Mouse (Mus musculus): ENCODE data around the gene Pdcd4. TPM values are rescaled to one million over a fixed set of nuclear protein-coding genes. Genes with fewer than 3 reads are reported as not detected.
A peak's percentile ranks its signal among the peaks of the same experiment; 100 is the strongest.
"Not testable (repeated sequence)": the region's sequence is repeated elsewhere in the genome, so short reads cannot be mapped to it uniquely, and the experiment has no call there.

Pdcd4 gene
- polyA plus RNA-seq, 1 experiment from 2014 or later = 136 TPM

GRCm38 (mm10) chr19:53903507-53904321 lies 11.7 kb downstream of the Pdcd4 start:
- peaks cover 7% of the 10 kb centered on the region for H3K4me1 ChIP-seq (ENCODE audit: control insufficient read depth, insufficient read depth, low read length)
- peak overlapping the region; percentile 71 for H3K4me2 ChIP-seq (replicated peaks; ENCODE audit: low read depth, low read length)
- peak overlapping the region; percentile 97 for H3K4me3 ChIP-seq (ENCODE audit: low read length)
- 1% methylated on average over 69 of the region's 83 CpGs for WGBS
- no peaks in the 10 kb centered on the region for H3K27me3 ChIP-seq (ENCODE audit: control insufficient read depth, insufficient read depth, low read length)
- peak overlapping the region; percentile 93 for H3K27ac ChIP-seq (ENCODE audit: low read depth, low read length)
- peak; percentile 66 for ATAC-seq (ENCODE audit: low FRiP score, low TSS enrichment)
- no peaks in the 10 kb centered on the region for H3K36me3 ChIP-seq (ENCODE audit: control insufficient read depth, insufficient read depth, low read length)
- H3K9me3 ChIP-seq (ENCODE audit: control insufficient read depth, low read length) = no peaks in the 10 kb centered on the region
- peak overlapping the region; percentile 91 for H3K9ac ChIP-seq (ENCODE audit: low read depth, low read length)

GRCm38 (mm10) chr19:53904833-53905480 lies 12.9 kb downstream of the Pdcd4 start:
- H3K9ac ChIP-seq (ENCODE audit: low read depth, low read length) = peak overlapping the region; percentile 91; the same call in 1 of the 2 replicates
- H3K4me2 ChIP-seq (replicated peaks; ENCODE audit: low read depth, low read length) = peak overlapping the region; percentile 71
- no peak for ATAC-seq (ENCODE audit: low FRiP score, low TSS enrichment)
- peaks cover 7% of the 10 kb centered on the region for H3K4me1 ChIP-seq (ENCODE audit: control insufficient read depth, insufficient read depth, low read length)
- no peak overlapping the region for H3K27ac ChIP-seq (ENCODE audit: low read depth, low read length)
- WGBS = 64% methylated on average over 7 of the region's 7 CpGs
- H3K9me3 ChIP-seq (ENCODE audit: control insufficient read depth, low read length) = no peaks in the 10 kb centered on the region
- H3K4me3 ChIP-seq (ENCODE audit: low read length) = peak overlapping the region; percentile 97
- H3K36me3 ChIP-seq (ENCODE audit: control insufficient read depth, insufficient read depth, low read length) = peaks cover 10% of the 10 kb centered on the region
- H3K27me3 ChIP-seq (ENCODE audit: control insufficient read depth, insufficient read depth, low read length) = no peaks in the 10 kb centered on the region

- WGBS = 24% methylated on average over 6 of the region's 6 CpGs
- peaks cover 13% of the 10 kb centered on the region for H3K36me3 ChIP-seq (ENCODE audit: control insufficient read depth, insufficient read depth, low read length)
- H3K4me1 ChIP-seq (ENCODE audit: control insufficient read depth, insufficient read depth, low read length) = peaks cover 7% of the 10 kb centered on the region
- no peak for ATAC-seq (ENCODE audit: low FRiP score, low TSS enrichment)
- H3K27me3 ChIP-seq (ENCODE audit: control insufficient read depth, insufficient read depth, low read length) = no peaks in the 10 kb centered on the region
- no peaks in the 10 kb centered on the region for H3K9me3 ChIP-seq (ENCODE audit: control insufficient read depth, low read length)
- no peak overlapping the region for H3K27ac ChIP-seq (ENCODE audit: low read depth, low read length)
- no peak overlapping the region; the same call in 1 of the 2 replicates for H3K9ac ChIP-seq (ENCODE audit: low read depth, low read length)
- H3K4me2 ChIP-seq (replicated peaks; ENCODE audit: low read depth, low read length) = peak overlapping the region; percentile 71
- 0 out of 2 replicates have a peak overlapping the region, but pooled peaks have one; percentile 7 for H3K4me3 ChIP-seq (ENCODE audit: low read length)
These were observed 14.1 kb downstream of the Pdcd4 start for GRCm38 (mm10) chr19:53906033-53906702.

GRCm38 (mm10) chr19:53906703-53907070 lies 14.7 kb downstream of the Pdcd4 start:
- not testable (repeated sequence) for H3K9ac ChIP-seq (ENCODE audit: low read depth, low read length); ATAC-seq (ENCODE audit: low FRiP score, low TSS enrichment); H3K9me3 ChIP-seq (ENCODE audit: control insufficient read depth, low read length); H3K4me2 ChIP-seq (replicated peaks; ENCODE audit: low read depth, low read length); H3K4me3 ChIP-seq (ENCODE audit: low read length); H3K4me1 ChIP-seq (ENCODE audit: control insufficient read depth, insufficient read depth, low read length); H3K27me3 ChIP-seq (ENCODE audit: control insufficient read depth, insufficient read depth, low read length); H3K27ac ChIP-seq (ENCODE audit: low read depth, low read length)
- peaks cover 17% of the 10 kb centered on the region for H3K36me3 ChIP-seq (ENCODE audit: control insufficient read depth, insufficient read depth, low read length)

GRCm38 (mm10) chr19:53914950-53915349 lies 22.9 kb downstream of the Pdcd4 start:
- Histone ChIP-seq H3K27me3 (ENCODE audit: control insufficient read depth, insufficient read depth, low read length) (no peaks in the 10 kb centered on the region), H3K9me3 (ENCODE audit: control insufficient read depth, low read length) (no peaks in the 10 kb centered on the region), H3K36me3 (ENCODE audit: control insufficient read depth, insufficient read depth, low read length) (peaks cover 81% of the 10 kb centered on the region), H3K4me2 (replicated peaks; ENCODE audit: low read depth, low read length) (no peak overlapping the region), H3K27ac (ENCODE audit: low read depth, low read length) (no peak overlapping the region), H3K4me1 (ENCODE audit: control insufficient read depth, insufficient read depth, low read length) (no peaks in the 10 kb centered on the region), H3K4me3 (ENCODE audit: low read length) (no peak overlapping the region), H3K9ac (ENCODE audit: low read depth, low read length) (no peak overlapping the region)
- 91% methylated on average over 4 of the region's 4 CpGs for WGBS
- ATAC-seq (ENCODE audit: low FRiP score, low TSS enrichment) = no peak

- H3K36me3 ChIP-seq (ENCODE audit: control insufficient read depth, insufficient read depth, low read length) = peaks cover 73% of the 10 kb centered on the region
- ATAC-seq (ENCODE audit: low FRiP score, low TSS enrichment) = no peak
- no peak overlapping the region for H3K4me2 ChIP-seq (replicated peaks; ENCODE audit: low read depth, low read length)
- no peaks in the 10 kb centered on the region for H3K27me3 ChIP-seq (ENCODE audit: control insufficient read depth, insufficient read depth, low read length)
- no peaks in the 10 kb centered on the region for H3K4me1 ChIP-seq (ENCODE audit: control insufficient read depth, insufficient read depth, low read length)
- no peak overlapping the region for H3K4me3 ChIP-seq (ENCODE audit: low read length)
- no peak overlapping the region for H3K27ac ChIP-seq (ENCODE audit: low read depth, low read length)
- H3K9ac ChIP-seq (ENCODE audit: low read depth, low read length) = no peak overlapping the region
- H3K9me3 ChIP-seq (ENCODE audit: control insufficient read depth, low read length) = no peaks in the 10 kb centered on the region
- 92% methylated on average over 10 of the region's 10 CpGs for WGBS
These were observed 27.5 kb downstream of the Pdcd4 start for GRCm38 (mm10) chr19:53919541-53919940.

- 87% methylated on average over 3 of the region's 3 CpGs for WGBS
- not testable (repeated sequence) for H3K4me3 ChIP-seq (ENCODE audit: low read length)
- H3K36me3 ChIP-seq (ENCODE audit: control insufficient read depth, insufficient read depth, low read length) = peaks cover 59% of the 10 kb centered on the region
These were observed 30.0 kb downstream of the Pdcd4 start for GRCm38 (mm10) chr19:53921996-53922395.

GRCm38 (mm10) chr19:53925338-53925751 lies 33.3 kb downstream of the Pdcd4 start:
- H3K9me3 ChIP-seq (ENCODE audit: control insufficient read depth, low read length) = no peaks in the 10 kb centered on the region
- no peak overlapping the region for H3K4me3 ChIP-seq (ENCODE audit: low read length)
- H3K9ac ChIP-seq (ENCODE audit: low read depth, low read length) = no peak overlapping the region
- peaks cover 55% of the 10 kb centered on the region for H3K36me3 ChIP-seq (ENCODE audit: control insufficient read depth, insufficient read depth, low read length)
- no peaks in the 10 kb centered on the region for H3K4me1 ChIP-seq (ENCODE audit: control insufficient read depth, insufficient read depth, low read length)
- no peak overlapping the region for H3K4me2 ChIP-seq (replicated peaks; ENCODE audit: low read depth, low read length)
- H3K27me3 ChIP-seq (ENCODE audit: control insufficient read depth, insufficient read depth, low read length) = no peaks in the 10 kb centered on the region
- WGBS = 80% methylated on average over 2 of the region's 2 CpGs
- no peak overlapping the region for H3K27ac ChIP-seq (ENCODE audit: low read depth, low read length)
- no peak for ATAC-seq (ENCODE audit: low FRiP score, low TSS enrichment)

More at GRCm38 (mm10) chr19:53921996-53922395, 30.0 kb downstream of the Pdcd4 start:
- H3K27ac ChIP-seq (ENCODE audit: low read depth, low read length); H3K4me1 ChIP-seq (ENCODE audit: control insufficient read depth, insufficient read depth, low read length); H3K4me2 ChIP-seq (replicated peaks; ENCODE audit: low read depth, low read length); H3K9me3 ChIP-seq (ENCODE audit: control insufficient read depth, low read length); ATAC-seq (ENCODE audit: low FRiP score, low TSS enrichment); H3K27me3 ChIP-seq (ENCODE audit: control insufficient read depth, insufficient read depth, low read length); H3K9ac ChIP-seq (ENCODE audit: low read depth, low read length): not testable (repeated sequence)

- H3K4me3 ChIP-seq (ENCODE audit: low read length) = no peak overlapping the region
- no peak overlapping the region for H3K27ac ChIP-seq (ENCODE audit: low read depth, low read length)
- peaks cover 59% of the 10 kb centered on the region for H3K36me3 ChIP-seq (ENCODE audit: control insufficient read depth, insufficient read depth, low read length)
- no peaks in the 10 kb centered on the region for H3K27me3 ChIP-seq (ENCODE audit: control insufficient read depth, insufficient read depth, low read length)
- ATAC-seq (ENCODE audit: low FRiP score, low TSS enrichment) = no peak
- no peak overlapping the region for H3K4me2 ChIP-seq (replicated peaks; ENCODE audit: low read depth, low read length)
- H3K9me3 ChIP-seq (ENCODE audit: control insufficient read depth, low read length) = no peaks in the 10 kb centered on the region
- H3K9ac ChIP-seq (ENCODE audit: low read depth, low read length) = no peak overlapping the region
- H3K4me1 ChIP-seq (ENCODE audit: control insufficient read depth, insufficient read depth, low read length) = no peaks in the 10 kb centered on the region
- 82% methylated on average over 1 of the region's 1 CpGs for WGBS
These were observed 34.7 kb downstream of the Pdcd4 start for GRCm38 (mm10) chr19:53926705-53927104.
